Mouse (Mus musculus) heart, postnatal 0 days (tissue): Measurements from ENCODE around the gene Lpp. TPM values are rescaled to one million over a fixed set of nuclear protein-coding genes. Genes with fewer than 3 reads are reported as not detected.

Experiments
- ATAC-seq: fragments of 200-750 bp; cut with Nextera tagmentation; 2 replicates; pipeline ENCODE4 v1.8.0; 2017; ENCODE audit warnings: low read depth, moderate number of reproducible peaks, moderate library complexity; ENCODE audit not compliant: insufficient read depth
- DNase-seq: peaks from one replicate; pipeline ENCODE4 v3.0.0-alpha.2; 2016; ENCODE audit warnings: low spot score
- H3K27ac ChIP-seq: fragments of 300-500 bp; sonication (generic); 2 replicates; pipeline ENCODE4 v1.5.1; 2014; ENCODE audit warnings: low read depth, mild to moderate bottlenecking
- H3K27me3 ChIP-seq: fragments of 300-500 bp; sonication (generic); 2 replicates; pipeline ENCODE4 v1.6.1; 2014; ENCODE audit warnings: low read length, mixed read lengths; ENCODE audit not compliant: control insufficient read depth, insufficient read depth
- H3K36me3 ChIP-seq: fragments of 300-500 bp; sonication (generic); replicated peaks from 2 replicates; pipeline ENCODE4 v1.6.1; 2014; ENCODE audit warnings: low read length, mixed read lengths; ENCODE audit not compliant: control insufficient read depth, insufficient read depth
- H3K4me1 ChIP-seq: fragments of 300-500 bp; sonication (generic); 2 replicates; pipeline ENCODE4 v1.6.1; 2014; ENCODE audit warnings: antibody characterized with exemption; ENCODE audit not compliant: control insufficient read depth, insufficient read depth
- H3K4me2 ChIP-seq: fragments of 300-500 bp; sonication (generic); 2 replicates; pipeline ENCODE4 v1.6.1; 2014; ENCODE audit warnings: low read depth, mild to moderate bottlenecking, low read length, moderate library complexity
- H3K4me3 ChIP-seq: fragments of 300-500 bp; sonication (generic); 2 replicates; pipeline ENCODE4 v1.5.1; 2014; ENCODE audit warnings: low read depth, low read length
- H3K9ac ChIP-seq: fragments of 300-500 bp; sonication (generic); replicated peaks from 2 replicates; pipeline ENCODE4 v1.6.1; 2014; ENCODE audit warnings: low read depth, low read length, mixed read lengths
- H3K9me3 ChIP-seq: fragments of 300-500 bp; sonication (generic); replicated peaks from 2 replicates; pipeline ENCODE4 v1.6.1; 2016; ENCODE audit warnings: low read length; ENCODE audit not compliant: control insufficient read depth
- CTCF ChIP-seq: IDR thresholded peaks from 2 replicates; pipeline ENCODE4 v1.5.1; 2016; ENCODE audit warnings: antibody characterized with exemption, control low read depth, low read depth
- EP300 ChIP-seq: IDR thresholded peaks from 2 replicates; pipeline ENCODE4 v1.6.1; 2016; ENCODE audit warnings: antibody characterized with exemption, low read depth
- WGBS: fragments of 180-500 bp; shearing (Covaris S2); extraction: QIAGEN DNeasy Blood & Tissue Kit; methylation state at CpG from one replicate; pipeline ENCODE4 v1.1.7; 2014; 5-methylcytosine and 5-hydroxymethylcytosine counted together
- polyA plus RNA-seq: library from polyadenylated mRNA; unstranded; fragments of >200 nt; fragmentation: Nextera tagmentation; extraction: Ambion mirVana; gene quantifications from 2 replicates; pipeline ENCODE4 v1.2.1, GENCODE M21; 2015
- total RNA-seq: library from RNA; depleted of rRNA; stranded (reverse); fragments of >200 nt; gene quantifications from 2 replicates; pipeline ENCODE4 v1.2.3, GENCODE M21; 2014; ENCODE audit warnings: low replicate concordance

The Lpp gene
- total and polyA plus RNA-seq, 2 experiments from 2014 or later = 32.1 to 77.4 TPM

DNA sequence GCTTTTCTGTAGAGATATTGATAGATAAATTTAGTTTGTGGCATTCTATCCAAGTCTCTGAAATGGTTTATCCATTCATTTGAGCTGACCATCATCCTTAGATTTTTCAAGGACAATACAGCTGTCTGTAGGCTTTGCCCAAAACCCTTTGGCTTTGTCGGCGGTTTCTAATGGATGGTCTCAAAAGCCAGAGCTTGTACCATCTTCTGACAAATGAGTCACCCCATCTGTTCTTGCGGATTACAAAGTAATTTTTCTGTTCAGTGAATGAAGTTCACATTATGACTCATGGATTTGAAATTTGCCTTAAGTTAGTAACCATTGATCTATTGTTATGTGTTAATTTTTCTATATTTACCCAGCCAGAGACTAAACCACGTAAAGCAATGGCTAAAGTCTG is 301.8 kb downstream of the Lpp start:
- H3K36me3 ChIP-seq = no peaks in the 10 kb centered on the region
- 84% methylated on average over 4 of the region's 4 CpGs for WGBS
- H3K4me3 ChIP-seq = no peak overlapping the region
- no peak overlapping the region for H3K4me2 ChIP-seq
- DNase-seq = no peak
- no peaks in the 10 kb centered on the region for H3K4me1 ChIP-seq
- H3K9me3 ChIP-seq = no peaks in the 10 kb centered on the region
- no peak overlapping the region for H3K27ac ChIP-seq
- TF ChIP-seq EP300 (no peak), CTCF (no peak)
- no peak overlapping the region for H3K9ac ChIP-seq
- ATAC-seq = no peak
- H3K27me3 ChIP-seq = no peaks in the 10 kb centered on the region

DNA sequence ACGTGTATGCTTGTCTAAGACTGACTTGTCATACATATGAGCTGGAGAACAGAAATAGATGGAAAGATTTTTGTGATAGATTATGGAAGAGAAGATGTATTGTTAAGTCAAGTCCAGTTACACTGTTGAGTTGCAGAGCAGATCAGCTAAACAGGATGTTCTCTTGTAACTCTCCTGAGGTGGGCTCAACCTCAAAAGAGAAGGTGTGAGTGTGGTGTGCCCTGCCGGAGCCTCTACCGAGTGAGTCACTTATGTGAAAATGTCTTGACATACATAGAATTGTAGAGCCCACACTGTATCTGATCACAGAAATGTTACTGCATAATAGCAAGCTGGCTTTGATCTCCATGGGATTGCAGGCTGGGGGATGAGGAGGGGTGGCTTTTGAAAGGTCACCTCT is 310.9 kb downstream of the Lpp start:
- no peak overlapping the region for H3K4me3 ChIP-seq
- 88% methylated on average over 3 of the region's 3 CpGs for WGBS

DNA sequence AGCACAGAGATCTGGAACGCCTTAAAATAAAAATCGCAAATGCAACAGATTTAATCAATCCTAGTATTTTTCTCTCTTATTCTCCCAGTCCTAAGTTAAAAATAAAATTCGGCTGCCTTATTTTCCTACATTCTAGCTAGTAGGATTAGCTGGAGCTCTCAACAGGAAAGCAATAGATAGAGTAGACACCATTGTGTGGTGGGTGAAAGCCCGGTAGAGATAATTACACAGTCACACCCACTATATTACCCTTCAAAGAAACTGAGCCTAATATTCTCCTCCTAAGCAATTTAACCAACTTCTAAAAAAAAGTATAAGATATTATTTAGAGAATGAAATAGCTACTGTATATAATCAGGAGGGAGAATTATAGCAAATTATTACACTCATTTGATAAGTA is 330.3 kb downstream of the Lpp start:
- H3K27ac ChIP-seq = no peak overlapping the region
- no peak overlapping the region for H3K4me2 ChIP-seq
- H3K36me3 ChIP-seq = no peaks in the 10 kb centered on the region
- WGBS = 81% methylated on average over 4 of the region's 4 CpGs
- no peaks in the 10 kb centered on the region for H3K9me3 ChIP-seq
- no peak for DNase-seq
- no peaks in the 10 kb centered on the region for H3K27me3 ChIP-seq
- H3K4me1 ChIP-seq = no peaks in the 10 kb centered on the region
- no peak overlapping the region for H3K9ac ChIP-seq
- H3K4me3 ChIP-seq = no peak overlapping the region
- ATAC-seq = no peak
- TF ChIP-seq CTCF (no peak), EP300 (no peak)

More for the DNA sequence above, 310.9 kb downstream of the Lpp start:
- TF ChIP-seq CTCF (no peak), EP300 (no peak)
- no peaks in the 10 kb centered on the region for H3K4me1 ChIP-seq
- no peak for ATAC-seq
- H3K27me3 ChIP-seq = no peaks in the 10 kb centered on the region
- no peak overlapping the region for H3K27ac ChIP-seq
- no peaks in the 10 kb centered on the region for H3K9me3 ChIP-seq
- H3K36me3 ChIP-seq = no peaks in the 10 kb centered on the region
- H3K4me2 ChIP-seq = no peak overlapping the region
- no peak overlapping the region for H3K9ac ChIP-seq
- no peak for DNase-seq

DNA sequence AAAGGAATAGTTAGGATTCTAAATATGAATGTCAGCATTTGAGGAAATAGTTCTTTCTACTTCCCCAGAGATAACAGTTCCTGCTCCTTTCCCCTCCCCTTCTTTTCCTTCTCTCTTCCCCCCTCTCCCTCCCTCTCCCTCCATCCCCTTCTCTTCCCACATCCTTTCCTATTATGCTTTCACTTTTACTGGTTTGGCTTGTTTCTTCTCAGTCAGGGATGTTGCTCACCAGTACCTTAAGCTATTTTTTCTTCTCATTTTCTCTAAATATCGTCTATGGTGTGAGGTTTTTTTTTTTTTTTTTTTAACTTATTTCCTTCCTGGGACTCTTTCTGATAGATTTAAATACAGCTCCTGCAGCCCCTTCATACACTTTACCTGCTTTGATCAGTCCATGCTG is 339.4 kb downstream of the Lpp start:
- Histone ChIP-seq H3K4me3 (no peak overlapping the region), H3K27me3 (no peaks in the 10 kb centered on the region), H3K27ac (peak overlapping the region; percentile 4; the same call in 1 of the 2 replicates), H3K9ac (no peak overlapping the region), H3K9me3 (no peaks in the 10 kb centered on the region), H3K4me1 (0 out of 2 replicates have a peak, but pooled peaks cover 5% of the 10 kb centered on the region), H3K36me3 (no peaks in the 10 kb centered on the region), H3K4me2 (no peak overlapping the region)
- ATAC-seq = no peak
- DNase-seq = no peak
- WGBS = 62% methylated on average over 1 of the region's 1 CpGs
- TF ChIP-seq EP300 = no peak
- no peak for TF ChIP-seq CTCF

DNA sequence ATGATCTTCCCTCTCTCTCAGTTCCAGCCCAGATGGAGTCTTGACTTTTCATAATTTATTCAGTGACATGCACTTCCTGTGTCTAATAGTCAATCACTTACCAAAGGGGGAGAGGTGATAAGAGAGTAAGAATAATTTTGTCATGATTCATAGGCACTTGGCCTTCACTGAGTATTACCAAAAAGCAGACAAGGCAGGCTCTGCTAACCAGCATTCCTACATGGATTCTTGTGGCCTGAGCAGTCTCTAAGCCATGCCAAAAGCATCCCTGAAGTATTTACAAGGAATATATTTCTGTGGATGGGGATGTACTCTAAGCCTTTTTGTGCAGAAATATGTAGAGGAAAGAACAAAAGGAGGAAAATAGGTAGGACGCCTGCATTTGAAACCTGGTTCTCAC is 340.0 kb downstream of the Lpp start:
- Histone ChIP-seq H3K36me3 (no peaks in the 10 kb centered on the region), H3K4me2 (no peak overlapping the region), H3K9ac (no peak overlapping the region), H3K9me3 (no peaks in the 10 kb centered on the region), H3K4me1 (0 out of 2 replicates have a peak, but pooled peaks cover 8% of the 10 kb centered on the region), H3K27ac (peak overlapping the region; percentile 4; the same call in 1 of the 2 replicates), H3K4me3 (no peak overlapping the region), H3K27me3 (no peaks in the 10 kb centered on the region)
- WGBS = 83% methylated on average over 1 of the region's 1 CpGs
- no peak for TF ChIP-seq EP300
- no peak for TF ChIP-seq CTCF
- ATAC-seq (no peak), DNase-seq (peak; percentile 30)

DNA sequence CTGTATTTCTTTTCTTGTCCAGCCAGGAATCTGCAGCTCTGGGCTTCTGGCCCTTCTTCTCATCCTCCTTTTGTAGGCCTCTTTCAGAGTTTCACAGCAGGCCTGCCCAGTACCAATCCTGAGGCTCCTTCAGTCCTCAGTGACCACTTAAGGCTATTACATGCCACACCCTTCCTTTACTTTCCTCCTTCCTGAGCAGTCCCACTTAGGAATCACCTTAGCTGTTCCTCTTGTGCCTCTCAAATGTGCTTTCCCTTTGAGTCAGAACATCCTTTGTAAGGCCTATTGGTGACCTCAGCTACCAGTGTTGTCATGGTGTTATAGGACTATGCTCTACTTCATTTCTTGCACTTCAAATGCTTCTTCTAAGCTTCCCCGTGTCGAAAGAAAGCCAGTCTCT is 342.4 kb downstream of the Lpp start:
- peaks cover 13% of the 10 kb centered on the region; the same call in 1 of the 2 replicates for H3K4me1 ChIP-seq
- no peaks in the 10 kb centered on the region for H3K27me3 ChIP-seq
- 91% methylated on average over 2 of the region's 2 CpGs for WGBS
- DNase-seq = no peak
- ATAC-seq = no peak
- no peaks in the 10 kb centered on the region for H3K36me3 ChIP-seq
- no peaks in the 10 kb centered on the region for H3K9me3 ChIP-seq
- H3K4me3 ChIP-seq = no peak overlapping the region
- no peak overlapping the region for H3K4me2 ChIP-seq
- TF ChIP-seq CTCF = no peak
- TF ChIP-seq EP300 = no peak
- no peak overlapping the region for H3K27ac ChIP-seq
- H3K9ac ChIP-seq = no peak overlapping the region
